Mouse (Mus musculus) heart, adult 2 months (tissue): ENCODE measurements at regions not wholly inside any gene's neighbourhood (a gene's known extent, or its start where the extent isn't known, plus 50 kb on each side); places are given as distances from the start of the nearest gene placed in this dataset.

Experiments used
- DNase-seq, 2 experiments: peaks; one replicate each; pipeline ENCODE4 v3.0.0; 2021
- H3K27ac ChIP-seq: fragments of 200-600 bp; 2 replicates; pipeline ENCODE4 v1.8.1; 2022
- H3K27me3 ChIP-seq: fragments of 200-500 bp; 2 replicates; pipeline ENCODE4 v1.6.1; 2012; ENCODE audit warnings: mild to moderate bottlenecking, low read length, inconsistent platforms, mixed read lengths; ENCODE audit not compliant: control insufficient read depth, insufficient read depth
- H3K36me3 ChIP-seq: fragments of 200-500 bp; 2 replicates; pipeline ENCODE4 v1.6.1; 2012; ENCODE audit warnings: low read length, inconsistent platforms; ENCODE audit not compliant: control insufficient read depth, insufficient read depth
- H3K4me1 ChIP-seq: fragments of 200-500 bp; 2 replicates; pipeline ENCODE4 v1.6.1; 2011; ENCODE audit warnings: low read length; ENCODE audit not compliant: control insufficient read depth, insufficient read depth
- H3K4me3 ChIP-seq: fragments of 200-600 bp; 2 replicates; pipeline ENCODE4 v1.8.1; 2022
- H3K79me2 ChIP-seq: fragments of 200-500 bp; replicated peaks from 2 replicates; pipeline ENCODE4 v1.6.1; 2012; ENCODE audit warnings: mild to moderate bottlenecking, inconsistent platforms, low read length, moderate library complexity, mixed read lengths; ENCODE audit not compliant: control insufficient read depth, insufficient read depth
- H3K9ac ChIP-seq: fragments of 200-500 bp; 2 replicates; pipeline ENCODE4 v1.6.1; 2012; ENCODE audit warnings: low read depth, mild to moderate bottlenecking, control low read depth, inconsistent platforms, low read length, mixed read lengths
- CTCF ChIP-seq: fragments of 200-600 bp; IDR thresholded peaks from 2 replicates; pipeline ENCODE4 v1.8.1; 2022; ENCODE audit warnings: antibody characterized with exemption, mild to moderate bottlenecking, moderate library complexity
- EP300 ChIP-seq: fragments of 200-500 bp; IDR thresholded peaks from 2 replicates; pipeline ENCODE4 v1.6.1; 2011; ENCODE audit warnings: low read depth, low read length, control low read depth; ENCODE audit not compliant: insufficient read depth
- POLR2A ChIP-seq: fragments of 200-500 bp; IDR thresholded peaks from 2 replicates; pipeline ENCODE4 v1.6.1; 2011; ENCODE audit warnings: mild to moderate bottlenecking, low read depth, low read length, control low read depth; ENCODE audit not compliant: insufficient read depth
- WGBS: fragments of 180-500 bp; shearing (Covaris S2); methylation state at CpG from one replicate; pipeline ENCODE4 v1.1.7; 2018; 5-methylcytosine and 5-hydroxymethylcytosine counted together
- intact Hi-C: fragments of 180-260 bp; cut with DNase I; formaldehyde crosslinking; loops from one replicate; pipeline ENCODE4 v1.15.1; 2025

DNA sequence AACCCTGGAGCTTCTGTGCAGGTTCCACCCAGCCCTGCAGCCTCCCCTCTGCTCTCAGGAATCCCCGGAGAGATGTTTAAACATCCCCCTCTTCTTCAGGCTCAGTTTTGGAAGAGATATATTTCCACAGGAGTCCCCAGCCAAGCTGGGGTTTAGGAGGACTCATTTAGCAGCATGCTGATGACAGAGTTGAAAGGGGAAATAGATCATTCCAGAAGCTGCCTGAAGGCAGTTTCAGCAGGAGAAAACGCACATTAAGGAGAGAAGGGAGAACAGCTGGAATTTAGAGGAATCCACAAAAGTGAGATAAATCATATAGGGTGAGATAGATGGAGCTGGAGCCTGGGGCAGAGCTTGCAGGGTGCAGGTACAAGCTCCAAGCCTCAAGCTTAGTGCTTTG, 357.6 kb upstream of the Gm10131 start:
- no peaks in the 10 kb centered on the region for H3K79me2 ChIP-seq
- no peaks in the 10 kb centered on the region for H3K36me3 ChIP-seq
- no peak overlapping the region for H3K27ac ChIP-seq
- intact Hi-C loops = no loop called here
- no peaks in the 10 kb centered on the region; the same call in 1 of the 2 replicates for H3K4me1 ChIP-seq
- H3K9ac ChIP-seq = no peak overlapping the region
- WGBS = 69% methylated on average over 2 of the region's 2 CpGs
- TF ChIP-seq POLR2A = no peak
- no peak for TF ChIP-seq CTCF
- TF ChIP-seq EP300 = no peak
- no peak overlapping the region for H3K4me3 ChIP-seq
- DNase-seq = no peak
- H3K27me3 ChIP-seq = no peaks in the 10 kb centered on the region

DNA sequence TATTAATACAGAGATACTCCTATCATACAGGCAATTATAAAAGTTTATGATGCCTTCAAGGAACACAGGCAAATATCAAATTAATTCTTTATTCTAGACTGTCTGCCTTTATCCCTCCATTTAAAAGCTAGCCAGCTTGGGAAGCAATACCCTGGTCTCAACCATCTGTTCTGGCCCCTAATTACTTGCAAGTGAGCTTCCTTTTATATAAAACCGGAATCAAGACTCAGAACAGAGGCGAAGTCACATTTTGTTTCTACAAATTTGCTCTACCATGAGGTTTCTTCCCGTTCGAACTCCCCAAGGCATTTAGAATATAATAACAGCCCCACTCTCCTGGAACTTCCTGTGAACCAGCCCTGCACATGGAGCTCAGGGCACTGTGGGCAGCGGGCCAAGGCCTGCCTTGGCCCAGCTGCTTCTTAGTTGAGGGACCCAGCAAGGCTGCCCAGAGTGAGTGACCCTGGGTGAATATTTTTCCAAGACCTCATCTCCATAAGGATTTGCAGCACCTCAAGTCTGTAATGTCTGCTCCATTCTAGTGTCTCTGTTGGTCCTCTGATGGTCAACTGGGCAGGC, 355.3 kb upstream of the Gm10131 start:
- no peaks in the 10 kb centered on the region for H3K36me3 ChIP-seq
- no peaks in the 10 kb centered on the region for H3K4me1 ChIP-seq
- no peak overlapping the region for H3K9ac ChIP-seq
- H3K4me3 ChIP-seq = no peak overlapping the region
- intact Hi-C loops = no loop called here
- no peaks in the 10 kb centered on the region for H3K79me2 ChIP-seq
- TF ChIP-seq POLR2A (no peak), CTCF (no peak), EP300 (no peak)
- H3K27ac ChIP-seq = no peak overlapping the region
- WGBS = 49% methylated on average over 5 of the region's 5 CpGs
- no peaks in the 10 kb centered on the region for H3K27me3 ChIP-seq
- DNase-seq = no peak

DNA sequence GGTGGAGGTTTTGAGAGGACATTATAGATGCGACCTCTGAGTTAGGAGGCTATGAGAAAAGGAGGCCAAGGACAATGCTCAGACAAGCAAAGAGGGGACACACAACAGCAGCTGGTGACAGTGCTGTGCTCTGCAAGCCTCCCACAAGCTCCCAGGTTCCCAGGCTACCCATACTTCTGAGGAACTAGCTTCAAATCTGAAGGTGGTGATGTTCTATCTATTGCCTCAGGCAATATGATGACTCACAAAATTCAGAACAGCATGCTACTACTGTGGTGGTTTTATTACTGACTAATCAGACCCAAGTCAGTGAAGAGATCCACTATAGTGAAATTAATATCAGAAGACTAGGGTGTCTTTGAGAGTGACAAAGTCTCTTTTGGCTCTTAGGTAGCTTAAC, 353.9 kb upstream of the Gm10131 start:
- no peak overlapping the region for H3K4me3 ChIP-seq
- no peak overlapping the region for H3K9ac ChIP-seq
- no peak for TF ChIP-seq CTCF
- TF ChIP-seq POLR2A = no peak
- TF ChIP-seq EP300 = no peak
- no peak overlapping the region for H3K27ac ChIP-seq
- H3K27me3 ChIP-seq = no peaks in the 10 kb centered on the region
- H3K4me1 ChIP-seq = no peaks in the 10 kb centered on the region
- 100% methylated on average over 1 of the region's 1 CpGs for WGBS
- intact Hi-C loops = no loop called here
- no peaks in the 10 kb centered on the region for H3K36me3 ChIP-seq
- DNase-seq = no peak
- no peaks in the 10 kb centered on the region for H3K79me2 ChIP-seq

DNA sequence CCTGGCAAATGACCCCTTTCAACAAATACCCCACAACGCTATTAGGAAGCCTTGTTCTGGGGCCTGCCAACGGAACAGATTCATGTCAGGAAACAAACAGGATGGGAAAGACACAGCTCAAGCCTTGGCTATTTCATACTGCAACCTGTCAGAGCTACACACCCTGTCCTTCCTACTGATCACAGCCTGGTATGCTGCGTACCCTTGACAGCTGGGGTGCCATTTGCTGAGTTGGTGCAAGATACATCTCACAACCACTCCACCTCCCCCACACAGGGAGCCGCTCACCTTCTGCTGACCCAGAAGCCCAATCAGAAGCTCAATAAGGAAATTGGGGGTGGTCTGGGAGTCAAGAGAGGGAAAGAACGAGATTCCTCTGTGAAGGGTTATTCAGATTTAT, 350.7 kb upstream of the Gm10131 start:
- Histone ChIP-seq H3K27ac (no peak overlapping the region), H3K4me3 (no peak overlapping the region), H3K27me3 (no peaks in the 10 kb centered on the region), H3K36me3 (no peaks in the 10 kb centered on the region), H3K9ac (no peak overlapping the region), H3K4me1 (no peaks in the 10 kb centered on the region), H3K79me2 (no peaks in the 10 kb centered on the region)
- 74% methylated on average over 5 of the region's 5 CpGs for WGBS
- intact Hi-C loops = no loop called here
- no peak for TF ChIP-seq POLR2A
- no peak for TF ChIP-seq CTCF
- no peak for TF ChIP-seq EP300
- no peak for DNase-seq

DNA sequence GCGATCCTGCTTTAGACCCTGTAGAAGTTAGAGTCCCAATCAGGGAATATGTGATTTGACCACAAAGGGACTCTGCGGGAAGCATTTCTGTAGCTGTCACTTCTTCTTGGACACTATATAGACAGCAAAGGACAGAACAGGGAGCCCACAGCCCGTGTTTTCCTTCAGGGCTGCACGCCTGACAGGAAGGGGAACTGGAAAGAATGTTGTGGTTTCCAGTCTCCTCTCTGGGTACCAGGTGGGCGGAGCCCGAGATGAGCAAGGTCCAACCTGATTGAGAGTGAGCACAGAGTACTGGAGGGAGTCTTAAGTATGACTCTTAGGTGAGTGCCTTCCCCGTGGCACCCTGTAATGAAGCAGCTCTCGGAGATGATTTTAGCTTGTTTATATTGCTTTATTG, 346.8 kb upstream of the Gm10131 start:
- no peak overlapping the region for H3K9ac ChIP-seq
- WGBS = 72% methylated on average over 8 of the region's 8 CpGs
- no peaks in the 10 kb centered on the region for H3K79me2 ChIP-seq
- DNase-seq = no peak
- H3K4me1 ChIP-seq = no peaks in the 10 kb centered on the region
- H3K27ac ChIP-seq = no peak overlapping the region
- intact Hi-C loops = no loop called here
- TF ChIP-seq POLR2A (no peak), CTCF (no peak), EP300 (no peak)
- H3K36me3 ChIP-seq = no peaks in the 10 kb centered on the region
- no peak overlapping the region for H3K4me3 ChIP-seq
- H3K27me3 ChIP-seq = no peaks in the 10 kb centered on the region

DNA sequence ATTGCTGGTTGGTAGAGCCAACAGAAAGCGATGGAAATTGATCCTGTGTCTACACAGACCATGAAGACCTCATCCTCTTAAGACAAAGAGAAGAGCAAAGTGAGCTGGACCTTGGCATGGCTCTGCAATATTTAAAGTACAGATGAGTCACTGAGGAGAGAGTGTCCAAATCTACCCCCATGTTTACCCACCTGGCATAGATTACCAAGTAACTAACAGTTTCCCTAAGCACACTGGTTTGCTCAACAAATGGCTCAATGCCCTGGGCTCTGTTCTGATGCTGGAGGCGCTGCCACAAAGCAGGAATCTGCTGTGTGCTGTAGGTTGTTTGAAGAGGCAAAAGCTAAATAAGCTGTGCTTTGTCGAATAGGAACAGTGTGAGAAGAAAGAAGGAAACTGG, 345.0 kb upstream of the Gm10131 start:
- Histone ChIP-seq H3K79me2 (no peaks in the 10 kb centered on the region), H3K27ac (no peak overlapping the region), H3K9ac (no peak overlapping the region), H3K36me3 (no peaks in the 10 kb centered on the region), H3K27me3 (no peaks in the 10 kb centered on the region), H3K4me1 (no peaks in the 10 kb centered on the region), H3K4me3 (no peak overlapping the region)
- WGBS = 78% methylated on average over 3 of the region's 3 CpGs
- DNase-seq = no peak
- TF ChIP-seq CTCF = no peak
- no peak for TF ChIP-seq POLR2A
- no peak for TF ChIP-seq EP300
- intact Hi-C loops = no loop called here

DNA sequence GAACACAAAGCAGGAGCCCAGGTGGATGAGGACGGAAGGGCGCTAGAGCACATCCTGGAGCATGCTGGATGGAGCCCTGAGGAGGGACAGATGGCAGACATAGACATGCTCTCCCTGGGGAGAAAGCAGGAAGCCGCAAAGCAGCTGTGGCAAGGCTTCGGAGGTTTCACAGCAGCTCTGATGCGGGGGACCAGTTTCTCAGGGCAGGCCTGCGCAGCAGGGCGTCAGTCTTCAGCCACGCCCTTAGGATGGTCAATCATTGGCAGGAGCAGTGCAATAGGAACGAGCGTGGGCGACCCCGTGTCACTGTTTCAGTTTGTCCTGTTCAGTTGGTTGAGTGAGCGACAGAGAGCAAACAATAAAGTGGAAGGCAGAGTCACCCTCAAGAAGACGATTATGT, 343.8 kb upstream of the Gm10131 start:
- H3K9ac ChIP-seq = no peak overlapping the region
- 56% methylated on average over 14 of the region's 14 CpGs for WGBS
- peak; percentile 29 to 34 for DNase-seq
- no peak for TF ChIP-seq EP300
- no peak for TF ChIP-seq POLR2A
- no peak for TF ChIP-seq CTCF
- no peaks in the 10 kb centered on the region for H3K27me3 ChIP-seq
- peak overlapping the region; percentile 26; the same call in 1 of the 2 replicates for H3K27ac ChIP-seq
- no peaks in the 10 kb centered on the region for H3K79me2 ChIP-seq
- intact Hi-C loops = no loop called here
- no peaks in the 10 kb centered on the region for H3K4me1 ChIP-seq
- H3K4me3 ChIP-seq = no peak overlapping the region
- no peaks in the 10 kb centered on the region for H3K36me3 ChIP-seq
